ENCODE assay signal across 7 mouse cellular contexts in genomic region chr7:28013549-28014444, GRCm38 (mm10). TPM values are rescaled to one million over a fixed set of nuclear protein-coding genes. Genes with fewer than 3 reads are reported as not detected.
DNase-seq lines count a peak whose midpoint lies in the region; ATAC-seq and TF ChIP-seq lines count a peak whose summit lies in the region.

Gene Zfp850 (minus strand): TSS chr7:28014115.

- H3K27ac ChIP-seq in intestine, embryonic 16.5 days (ENCODE audit: low read length): no peak within 1 kb of the TSS
- H3K27ac ChIP-seq in midbrain, embryonic 11.5 days (ENCODE audit: low read depth, low read length): no peak within 1 kb of the TSS
- H3K27ac ChIP-seq in small intestine, adult 2 months (ENCODE audit: insufficient read depth, low read depth, low read length): no peak within 1 kb of the TSS

- H3K36me3 ChIP-seq in intestine, embryonic 16.5 days (ENCODE audit: control insufficient read depth, insufficient read depth, low read length): peaks cover 2% of the 10 kb centered on the region; the same call in 1 of the 2 replicates
- no peaks in the 10 kb centered on the region for H3K36me3 ChIP-seq in midbrain, embryonic 11.5 days (ENCODE audit: control insufficient read depth, insufficient read depth, low read length)
- 0 out of 2 replicates have a peak, but pooled peaks cover 1% of the 10 kb centered on the region for H3K36me3 ChIP-seq in small intestine, adult 2 months (ENCODE audit: control insufficient read depth, insufficient read depth, low read length)

- peak within 1 kb of the TSS; percentile 76 for H3K9ac ChIP-seq in intestine, embryonic 16.5 days (ENCODE audit: low read depth, low read length)
- H3K9ac ChIP-seq in midbrain, embryonic 11.5 days (ENCODE audit: low read length): peak within 1 kb of the TSS; percentile 66

- ATAC-seq in intestine, embryonic 16.5 days: peak; percentile 99
- ATAC-seq in midbrain, embryonic 11.5 days (ENCODE audit: low FRiP score): peak; percentile 95

- no peak for TF ChIP-seq CTCF in small intestine, adult 2 months (IDR thresholded peaks at IDR 0.05; ENCODE audit: extremely low read depth, insufficient read length, insufficient replicate concordance, low read depth, low read length)

- no peaks in the 10 kb centered on the region for H3K27me3 ChIP-seq in intestine, embryonic 16.5 days (replicated peaks; ENCODE audit: control insufficient read depth, insufficient read depth, low read length)
- H3K27me3 ChIP-seq in midbrain, embryonic 11.5 days (ENCODE audit: control insufficient read depth, insufficient read depth, low read length): no peaks in the 10 kb centered on the region
- no peaks in the 10 kb centered on the region for H3K27me3 ChIP-seq in small intestine, adult 2 months (ENCODE audit: control insufficient read depth, insufficient read depth, low read length)

- peak within 1 kb of the TSS; percentile 64 for H3K4me3 ChIP-seq in intestine, embryonic 16.5 days (ENCODE audit: low read length)
- H3K4me3 ChIP-seq in midbrain, embryonic 11.5 days (ENCODE audit: low read depth, low read length): peak within 1 kb of the TSS; percentile 46
- peak within 1 kb of the TSS; percentile 80 for H3K4me3 ChIP-seq in small intestine, adult 2 months (ENCODE audit: low read depth, low read length)

- peak; percentile 89 for DNase-seq in adrenal gland, adult 2 months
- peak; percentile 69 for DNase-seq in embryo, embryonic 11.5 days (ENCODE audit: low read depth, low spot score)
- peak; percentile 48 to 67 for DNase-seq in gastrocnemius, postnatal 4 days (ENCODE audit: low spot score in 2 of 2)
- DNase-seq in left cerebral cortex, postnatal 36 days (ENCODE audit: low spot score in 2 of 2): peak; percentile 82 to 83
- peak; percentile 98 for DNase-seq in midbrain, embryonic 11.5 days (ENCODE audit: low spot score, missing footprints)

- under 1% methylated on average over 47 of the region's 47 CpGs for WGBS in intestine, embryonic 16.5 days
- WGBS in midbrain, embryonic 11.5 days: under 1% methylated on average over 47 of the region's 47 CpGs
- WGBS in small intestine, adult 2 months: under 1% methylated on average over 47 of the region's 47 CpGs

- H3K4me2 ChIP-seq in intestine, embryonic 16.5 days (ENCODE audit: low read depth, low read length): peak within 1 kb of the TSS; percentile 78
- peak within 1 kb of the TSS; percentile 85 for H3K4me2 ChIP-seq in midbrain, embryonic 11.5 days

- H3K9me3 ChIP-seq in intestine, embryonic 16.5 days (ENCODE audit: control insufficient read depth, low read length): no peaks in the 10 kb centered on the region
- no peaks in the 10 kb centered on the region for H3K9me3 ChIP-seq in midbrain, embryonic 11.5 days (ENCODE audit: control insufficient read depth, low read length)

- no peak for TF ChIP-seq POLR2A in small intestine, adult 2 months (IDR thresholded peaks at IDR 0.05; ENCODE audit: low read depth, low read length)

- intact Hi-C loops in left cerebral cortex, postnatal 36 days (cut with DNase I): no loop called here

- 0 out of 2 replicates have a peak, but pooled peaks cover 2% of the 10 kb centered on the region for H3K4me1 ChIP-seq in intestine, embryonic 16.5 days (ENCODE audit: control insufficient read depth, insufficient read depth, low read length)
- H3K4me1 ChIP-seq in midbrain, embryonic 11.5 days (ENCODE audit: control insufficient read depth, insufficient read depth, low read length): peaks cover 9% of the 10 kb centered on the region
- no peaks in the 10 kb centered on the region for H3K4me1 ChIP-seq in small intestine, adult 2 months (ENCODE audit: control insufficient read depth, insufficient read depth, insufficient read length, low read length)

RNA-seq across cellular contexts. Expression of gene Zfp850, which starts in this region (rescaled TPM):
- total RNA-seq in adrenal gland, adult 2 months (2021): 1 to 10 TPM; 1.7 to 2.7 TPM
- polyA plus RNA-seq in adrenal gland, adult 2 months (2012; rRNA removed): 0.15 and 0.22 TPM in 2 replicates
- total RNA-seq in gastrocnemius, postnatal 4 days (2021): 1 to 10 TPM; 1.2 to 1.4 TPM
- 2.5 and 2.9 TPM in 2 replicates for polyA plus RNA-seq in intestine, embryonic 16.5 days (2015; fragmentation: Nextera tagmentation; extraction: Ambion mirVana)
- 1 to 10 TPM; 5.9 to 6.3 TPM for total RNA-seq in left cerebral cortex, postnatal 36 days (2021)
- 8.5 and 10.1 TPM in 2 replicates for polyA plus RNA-seq in midbrain, embryonic 11.5 days (2014; fragmentation: Nextera tagmentation; extraction: Ambion mirVana)
- 0.15 and 0.23 TPM in 2 replicates for polyA plus RNA-seq in small intestine, adult 2 months (2012; rRNA removed)
